In the genomic region with DNA sequence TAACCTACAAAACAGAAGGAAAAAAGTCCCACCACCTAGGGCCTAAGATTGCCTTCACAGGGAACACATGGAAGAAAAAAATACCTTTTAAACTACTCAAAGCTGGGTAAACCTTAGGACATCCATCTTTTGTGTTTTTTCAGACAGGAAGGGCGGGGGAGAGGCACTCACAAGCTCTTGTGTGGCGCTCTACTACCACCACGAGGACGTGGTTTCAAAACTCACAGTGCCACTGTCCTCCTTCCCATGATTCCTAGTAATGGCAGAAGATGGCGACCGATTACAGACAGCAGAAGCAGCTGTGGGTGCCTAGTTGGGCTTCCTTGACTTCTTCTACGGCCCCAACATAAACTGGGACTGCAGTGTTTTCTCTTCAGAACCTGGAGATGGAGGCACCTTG, we compare ENCODE assay signal across 8 mouse cellular contexts.
DNase-seq lines count a peak whose midpoint lies in the region; ATAC-seq and TF ChIP-seq lines count a peak whose summit lies in the region.

No protein-coding gene starts in this region.

- peak; percentile 41 for TF ChIP-seq CTCF in liver, embryonic 14.5 days (IDR thresholded peaks at IDR 0.05; ENCODE audit: low read depth)
- TF ChIP-seq CTCF in MEL (IDR thresholded peaks at IDR 0.05 in 2 of 3, conservative IDR thresholded peaks at IDR 0.05 in 1 of 3; ENCODE audit: control insufficient read depth in 1 of 3, insufficient read depth in 1 of 3, low read depth in 2 of 3, low read length in 3 of 3, poor library complexity in 1 of 3, severe bottlenecking in 1 of 3), result no peak

- no peak overlapping the region for H3K9ac ChIP-seq in liver, embryonic 14.5 days (replicated peaks)
- H3K9ac ChIP-seq in liver, embryonic 12.5 days, result no peak overlapping the region
- no peak overlapping the region for H3K9ac ChIP-seq in MEL (ENCODE audit: control insufficient read depth, low read depth, low read length, poor library complexity, severe bottlenecking)
- no peak overlapping the region for H3K9ac ChIP-seq in hindbrain, embryonic 12.5 days

- 44% methylated on average over 7 of the region's 7 CpGs for WGBS in liver, embryonic 14.5 days (ENCODE audit: insufficient replicate concordance)
- 48% methylated on average over 7 of the region's 7 CpGs for WGBS in liver, embryonic 12.5 days (ENCODE audit: insufficient replicate concordance)
- 71% methylated on average over 7 of the region's 7 CpGs for WGBS in hindbrain, embryonic 12.5 days

- no peaks in the 10 kb centered on the region for H3K9me3 ChIP-seq in liver, embryonic 14.5 days (ENCODE audit: control insufficient read depth, low read length)
- H3K9me3 ChIP-seq in liver, embryonic 12.5 days (replicated peaks), result no peaks in the 10 kb centered on the region
- H3K9me3 ChIP-seq in MEL (replicated peaks; ENCODE audit: insufficient read depth, low read length), result no peaks in the 10 kb centered on the region
- H3K9me3 ChIP-seq in hindbrain, embryonic 12.5 days (replicated peaks), result no peaks in the 10 kb centered on the region

- no peak for TF ChIP-seq RAD21 in MEL (IDR thresholded peaks at IDR 0.05; ENCODE audit: low read depth, low read length)

- no peak for ATAC-seq in liver, embryonic 14.5 days (ENCODE audit: insufficient read depth)
- ATAC-seq in liver, embryonic 12.5 days, result no peak
- ATAC-seq in megakaryocyte progenitor cell, adult 5-6 weeks (replicated peaks; ENCODE audit: poor library complexity), result peak; percentile 51
- no peak for ATAC-seq in hindbrain, embryonic 12.5 days (ENCODE audit: low FRiP score)

- H3K4me3 ChIP-seq in liver, embryonic 14.5 days (ENCODE audit: insufficient read depth in 1 of 2, low read depth in 2 of 2, low read length in 2 of 2), result peak overlapping the region in 1 of 2 experiments; percentile 17; a peak in 1 of 4 replicates
- H3K4me3 ChIP-seq in liver, embryonic 12.5 days, result no peak overlapping the region
- H3K4me3 ChIP-seq in MEL (ENCODE audit: control insufficient read depth in 1 of 2, insufficient read depth in 1 of 2, low read depth in 2 of 2, low read length in 2 of 2), result no peak overlapping the region
- no peak overlapping the region for H3K4me3 ChIP-seq in hindbrain, embryonic 12.5 days

- H3K79me2 ChIP-seq in MEL (ENCODE audit: control insufficient read depth, insufficient read depth, low read length, poor library complexity), result no peaks in the 10 kb centered on the region

- no peaks in the 10 kb centered on the region for H3K36me3 ChIP-seq in liver, embryonic 14.5 days (replicated peaks; ENCODE audit: control insufficient read depth, insufficient read depth, low read depth)
- no peaks in the 10 kb centered on the region for H3K36me3 ChIP-seq in liver, embryonic 12.5 days
- peaks cover 0 to 4% of the 10 kb centered on the region in 2 experiments; a peak in 2 of 4 replicates for H3K36me3 ChIP-seq in MEL (ENCODE audit: control insufficient read depth in 1 of 2, insufficient read depth in 2 of 2, low read length in 2 of 2)
- 0 out of 2 replicates have a peak, but pooled peaks cover 4% of the 10 kb centered on the region for H3K36me3 ChIP-seq in hindbrain, embryonic 12.5 days

- H3K27me3 ChIP-seq in liver, embryonic 14.5 days (ENCODE audit: control insufficient read depth, insufficient read depth, low read length), result no peaks in the 10 kb centered on the region
- H3K27me3 ChIP-seq in liver, embryonic 12.5 days (replicated peaks), result no peaks in the 10 kb centered on the region
- no peaks in the 10 kb centered on the region for H3K27me3 ChIP-seq in MEL (ENCODE audit: control insufficient read depth in 1 of 2, insufficient read depth in 2 of 2, low read length in 2 of 2)
- no peaks in the 10 kb centered on the region for H3K27me3 ChIP-seq in hindbrain, embryonic 12.5 days

- no peaks in the 10 kb centered on the region; a peak in 1 of 4 replicates for H3K4me1 ChIP-seq in liver, embryonic 14.5 days (replicated peaks; ENCODE audit: control insufficient read depth in 2 of 2, insufficient read depth in 2 of 2, low read length in 1 of 2)
- peaks cover 2% of the 10 kb centered on the region; the same call in 1 of the 2 replicates for H3K4me1 ChIP-seq in liver, embryonic 12.5 days
- H3K4me1 ChIP-seq in MEL (ENCODE audit: control insufficient read depth in 1 of 2, insufficient read depth in 2 of 2, low read length in 2 of 2), result no peaks in the 10 kb centered on the region; a peak in 1 of 4 replicates
- H3K4me1 ChIP-seq in hindbrain, embryonic 12.5 days, result no peaks in the 10 kb centered on the region

- no peak for TF ChIP-seq EP300 in liver, embryonic 14.5 days (IDR thresholded peaks at IDR 0.05; ENCODE audit: low read depth)
- TF ChIP-seq EP300 in MEL (IDR thresholded peaks at IDR 0.05; ENCODE audit: low read depth in 1 of 2, low read length in 2 of 2), result no peak

- TF ChIP-seq POLR2A in MEL (IDR thresholded peaks at IDR 0.05; ENCODE audit: control insufficient read depth in 1 of 2, insufficient read depth in 1 of 2, low read depth in 1 of 2, low read length in 2 of 2, poor library complexity in 1 of 2), result no peak

- DNase-seq in gastrocnemius, postnatal 14 days, result peak; percentile 71
- DNase-seq in gastrocnemius, postnatal 10 days, result no peak
- DNase-seq in liver, embryonic 14.5 days (ENCODE audit: low read depth in 3 of 3, low spot score in 3 of 3), result no peak
- no peak for DNase-seq in MEL (ENCODE audit: low read depth, low spot score)
- peak; percentile 64 for DNase-seq in thymus, postnatal 25 days

- no peak overlapping the region for H3K4me2 ChIP-seq in liver, embryonic 14.5 days (ENCODE audit: low read depth)
- no peak overlapping the region for H3K4me2 ChIP-seq in liver, embryonic 12.5 days
- no peak overlapping the region for H3K4me2 ChIP-seq in hindbrain, embryonic 12.5 days (replicated peaks)

- intact Hi-C loops in gastrocnemius, postnatal 14 days (cut with DNase I; ENCODE audit: low total_unique reads), result no loop called here

- H3K27ac ChIP-seq in liver, embryonic 14.5 days, result no peak overlapping the region
- H3K27ac ChIP-seq in liver, embryonic 12.5 days, result no peak overlapping the region
- no peak overlapping the region for H3K27ac ChIP-seq in MEL (ENCODE audit: control insufficient read depth, low read depth, low read length)
- no peak overlapping the region for H3K27ac ChIP-seq in hindbrain, embryonic 12.5 days

TF ChIP-seq in MEL, 35 proteins besides CTCF, POLR2A, EP300 and RAD21:
- TF ChIP-seq ZNF384 (IDR thresholded peaks at IDR 0.05; ENCODE audit: low read depth, low read length) (peak; percentile 77), SMC3 (IDR thresholded peaks at IDR 0.05; ENCODE audit: low read depth, low read length) (no peak), ETS1 (IDR thresholded peaks at IDR 0.05; ENCODE audit: low read depth, low read length) (0 out of 2 replicates have a peak, but pooled peaks have one; percentile 7)
TF ChIP-seq in MEL: peak in this region for 2.

Comparison
In these comparisons a context has a peak if more than half of its experiments do, and no peak if none do; other contexts are left out.
1. DNase-seq: peak in gastrocnemius, postnatal 14 days (single experiment) and thymus, postnatal 25 days (single experiment); none in gastrocnemius, postnatal 10 days (single experiment), liver, embryonic 14.5 days (0 of 3) and MEL (single experiment).